Mouse (Mus musculus) lung, embryonic 14.5 days (tissue): ENCODE data around the gene Igfbp6. TPM values are rescaled to one million over a fixed set of nuclear protein-coding genes. Genes with fewer than 3 reads are reported as not detected.

ENCODE experiments used
- ATAC-seq: fragments of 200-750 bp; cut with Nextera tagmentation; 2 replicates; pipeline ENCODE4 v1.8.0; 2017; ENCODE audit warnings: mild to moderate bottlenecking, moderate TSS enrichment, moderate library complexity; ENCODE audit not compliant: insufficient read depth
- DNase-seq: peaks from one replicate; pipeline ENCODE4 v3.0.0-alpha.2; 2015
- H3K27ac ChIP-seq: fragments of 300-500 bp; sonication (generic); 2 replicates; pipeline ENCODE4 v1.5.1; 2014; ENCODE audit warnings: low read depth, mild to moderate bottlenecking, moderate library complexity
- H3K27me3 ChIP-seq: fragments of 300-500 bp; sonication (generic); 2 replicates; pipeline ENCODE4 v1.6.1; 2014; ENCODE audit warnings: low read length, control low read depth; ENCODE audit not compliant: insufficient read depth
- H3K36me3 ChIP-seq: fragments of 300-500 bp; sonication (generic); 2 replicates; pipeline ENCODE4 v1.6.1; 2014; ENCODE audit warnings: control low read depth; ENCODE audit not compliant: insufficient read depth
- H3K4me1 ChIP-seq: fragments of 300-500 bp; sonication (generic); 2 replicates; pipeline ENCODE4 v1.6.1; 2014; ENCODE audit warnings: antibody characterized with exemption, control low read depth; ENCODE audit not compliant: insufficient read depth
- H3K4me2 ChIP-seq: fragments of 300-500 bp; sonication (generic); 2 replicates; pipeline ENCODE4 v1.6.1; 2014; ENCODE audit warnings: mild to moderate bottlenecking
- H3K4me3 ChIP-seq: fragments of 300-500 bp; sonication (generic); 2 replicates; pipeline ENCODE4 v1.5.1; 2014; ENCODE audit warnings: low read depth, low read length
- H3K9ac ChIP-seq: fragments of 300-500 bp; sonication (generic); 2 replicates; pipeline ENCODE4 v1.6.1; 2014
- H3K9me3 ChIP-seq: fragments of 300-500 bp; sonication (generic); 2 replicates; pipeline ENCODE4 v1.6.1; 2016; ENCODE audit warnings: low read depth, low read length, control low read depth
- CTCF ChIP-seq: IDR thresholded peaks from 2 replicates; pipeline ENCODE4 v1.5.1; 2016; ENCODE audit warnings: antibody characterized with exemption, low read depth
- WGBS: fragments of 180-500 bp; shearing (Covaris S2); extraction: QIAGEN DNeasy Blood & Tissue Kit; methylation state at CpG from one replicate; pipeline ENCODE4 v1.1.7; 2014; 5-methylcytosine and 5-hydroxymethylcytosine counted together
- polyA plus RNA-seq: library from polyadenylated mRNA; unstranded; fragments of >200 nt; fragmentation: Nextera tagmentation; extraction: Ambion mirVana; gene quantifications from 2 replicates; pipeline ENCODE4 v1.2.1, GENCODE M21; 2014

Gene Igfbp6
- polyA plus RNA-seq, 1 experiment from 2014 or later: 6.8 TPM

DNA sequence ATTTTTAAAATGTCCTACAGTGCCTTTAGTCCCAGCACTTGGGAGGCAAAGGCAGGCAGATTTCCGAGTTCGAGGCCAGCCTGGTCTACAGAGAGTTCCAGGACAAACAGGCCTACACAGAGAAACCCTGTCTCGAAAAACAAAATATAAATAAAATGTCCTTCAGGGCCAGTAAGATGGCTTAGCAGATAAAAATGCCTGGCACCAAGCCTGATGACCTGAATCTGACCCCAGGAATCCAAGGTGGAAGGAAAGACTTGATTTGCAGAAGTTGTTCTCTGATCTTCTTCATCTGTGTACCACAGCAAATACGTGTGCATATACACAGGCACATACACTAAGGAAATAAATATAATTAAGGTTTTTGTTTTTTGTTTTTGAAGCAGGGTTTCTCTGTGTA, 51.2 kb downstream of the Igfbp6 start:
- 52% methylated on average over 4 of the region's 4 CpGs for WGBS
- Histone ChIP-seq H3K4me2 (no peak overlapping the region), H3K9ac (no peak overlapping the region), H3K4me1 (no peaks in the 10 kb centered on the region), H3K36me3 (peaks cover 2% of the 10 kb centered on the region; the same call in 1 of the 2 replicates), H3K27ac (no peak overlapping the region), H3K9me3 (no peaks in the 10 kb centered on the region), H3K27me3 (no peaks in the 10 kb centered on the region), H3K4me3 (no peak overlapping the region)
- no peak for ATAC-seq
- DNase-seq: no peak
- no peak for TF ChIP-seq CTCF

DNA sequence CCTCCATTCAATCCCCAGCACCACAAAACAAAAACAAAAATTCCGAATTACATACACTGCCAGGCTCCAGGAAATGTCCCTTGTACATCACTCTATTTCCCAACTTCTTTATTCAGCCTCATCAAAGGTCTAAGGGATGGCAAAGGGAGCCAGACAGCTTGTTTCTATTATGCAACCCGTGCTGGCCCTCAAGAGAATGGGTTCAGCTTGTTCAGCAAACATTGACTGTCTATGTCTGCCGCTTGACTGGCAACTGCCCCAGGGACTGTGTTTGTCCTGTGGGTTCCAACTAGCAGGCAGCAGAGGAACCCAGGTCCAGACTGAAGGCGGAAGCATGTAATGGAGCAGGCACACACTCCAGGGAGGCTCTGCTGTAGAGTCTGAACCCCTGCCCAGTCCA, 54.7 kb downstream of the Igfbp6 start:
- no peak overlapping the region for H3K9ac ChIP-seq
- H3K4me3 ChIP-seq: no peak overlapping the region
- H3K27ac ChIP-seq: no peak overlapping the region
- no peaks in the 10 kb centered on the region for H3K9me3 ChIP-seq
- TF ChIP-seq CTCF: no peak
- ATAC-seq: no peak
- no peak overlapping the region for H3K4me2 ChIP-seq
- peaks cover 3% of the 10 kb centered on the region; the same call in 1 of the 2 replicates for H3K4me1 ChIP-seq
- no peak for DNase-seq
- 64% methylated on average over 4 of the region's 4 CpGs for WGBS
- no peaks in the 10 kb centered on the region for H3K27me3 ChIP-seq
- H3K36me3 ChIP-seq: peaks cover 6% of the 10 kb centered on the region; the same call in 1 of the 2 replicates

Other genes with a start within 250 kb of the Igfbp6 start
- 0.97 and 1.3 TPM in 2 replicates for gene Krt4, start 219.6 kb upstream of the Igfbp6 start, polyA plus RNA-seq
- 0.20 and 0.22 TPM in 2 replicates for gene Krt79, start 204.0 kb upstream of the Igfbp6 start, polyA plus RNA-seq
- 0.05 TPM in 2 replicates for gene Krt78, start 190.1 kb upstream of the Igfbp6 start, polyA plus RNA-seq
- 183 and 192 TPM in 2 replicates for gene Krt8, start 139.9 kb upstream of the Igfbp6 start, polyA plus RNA-seq
- gene Krt18, start 116.2 kb upstream of the Igfbp6 start, polyA plus RNA-seq: 148 TPM in 2 replicates
- gene Eif4b, start 70.6 kb upstream of the Igfbp6 start, polyA plus RNA-seq: 134 and 137 TPM in 2 replicates
- gene Tns2, start 43.9 kb upstream of the Igfbp6 start, polyA plus RNA-seq: 48.3 and 56.9 TPM in 2 replicates
- 11.5 and 13.6 TPM in 2 replicates for gene Spryd3, start 8.1 kb upstream of the Igfbp6 start, polyA plus RNA-seq
- gene Soat2, start 6.2 kb downstream of the Igfbp6 start, polyA plus RNA-seq: 0.16 and 0.19 TPM in 2 replicates
- 60.4 and 64.1 TPM in 2 replicates for gene Zfp740, start 58.9 kb downstream of the Igfbp6 start, polyA plus RNA-seq
- 59.1 and 68.1 TPM in 2 replicates for gene Csad, start 60.4 kb downstream of the Igfbp6 start, polyA plus RNA-seq
- gene Itgb7, start 87.6 kb downstream of the Igfbp6 start, polyA plus RNA-seq: 1.4 and 2.6 TPM in 2 replicates
- gene Rarg, start 113.2 kb downstream of the Igfbp6 start, polyA plus RNA-seq: 38.5 and 38.7 TPM in 2 replicates
- 0.38 and 0.82 TPM in 2 replicates for gene Gm9918, start 126.2 kb downstream of the Igfbp6 start, polyA plus RNA-seq
- 63.1 and 64.0 TPM in 2 replicates for gene Mfsd5, start 135.1 kb downstream of the Igfbp6 start, polyA plus RNA-seq
- gene Espl1, start 151.9 kb downstream of the Igfbp6 start, polyA plus RNA-seq: 44.1 and 45.9 TPM in 2 replicates
- 477 and 511 TPM in 2 replicates for gene Pfdn5, start 181.8 kb downstream of the Igfbp6 start, polyA plus RNA-seq
- 111 and 113 TPM in 2 replicates for gene Myg1, start 187.3 kb downstream of the Igfbp6 start, polyA plus RNA-seq
- gene Aaas, start 206.4 kb downstream of the Igfbp6 start, polyA plus RNA-seq: 99.1 and 103 TPM in 2 replicates
- gene Sp7, start 222.8 kb downstream of the Igfbp6 start, polyA plus RNA-seq: 0.55 and 0.64 TPM in 2 replicates